Mouse (Mus musculus): ENCODE data around the gene Lyve1. TPM values are rescaled to one million over a fixed set of nuclear protein-coding genes. Genes with fewer than 3 reads are reported as not detected.

Lyve1 gene
- total and polyA plus RNA-seq, 3 experiments = not detected

- no peak overlapping the region for H3K4me3 ChIP-seq (ENCODE audit: control insufficient read depth in 1 of 2, insufficient read depth in 1 of 2, low read depth in 2 of 2, low read length in 2 of 2)
- DNase-seq (ENCODE audit: low read depth, low spot score) = no peak
- H3K9ac ChIP-seq (ENCODE audit: control insufficient read depth, low read depth, low read length, poor library complexity, severe bottlenecking) = no peak overlapping the region
- no peaks in the 10 kb centered on the region for H3K4me1 ChIP-seq (ENCODE audit: control insufficient read depth in 1 of 2, insufficient read depth in 2 of 2, low read length in 2 of 2)
- no peaks in the 10 kb centered on the region for H3K9me3 ChIP-seq (replicated peaks; ENCODE audit: insufficient read depth, low read length)
- no peak overlapping the region for H3K27ac ChIP-seq (ENCODE audit: control insufficient read depth, low read depth, low read length)
- H3K36me3 ChIP-seq (ENCODE audit: control insufficient read depth in 1 of 2, insufficient read depth in 2 of 2, low read length in 2 of 2) = no peaks in the 10 kb centered on the region
- H3K27me3 ChIP-seq (ENCODE audit: control insufficient read depth in 1 of 2, insufficient read depth in 2 of 2, low read length in 2 of 2) = peaks cover 2 to 3% of the 10 kb centered on the region in 2 experiments; a peak in 3 of 4 replicates
- no peaks in the 10 kb centered on the region for H3K79me2 ChIP-seq (ENCODE audit: control insufficient read depth, insufficient read depth, low read length, poor library complexity)
- TF ChIP-seq CHD2 (IDR thresholded peaks at IDR 0.05; ENCODE audit: low read length) = no peak
- no peak for TF ChIP-seq NRF1 (IDR thresholded peaks at IDR 0.05; ENCODE audit: insufficient read depth, low read depth, low read length, poor library complexity, severe bottlenecking)
- no peak for TF ChIP-seq RAD21 (IDR thresholded peaks at IDR 0.05; ENCODE audit: low read depth, low read length)
- TF ChIP-seq BHLHE40 (IDR thresholded peaks at IDR 0.05; ENCODE audit: borderline replicate concordance, low read depth, low read length) = no peak
- no peak for TF ChIP-seq USF1 (IDR thresholded peaks at IDR 0.05; ENCODE audit: low read depth, low read length)
- no peak for TF ChIP-seq TCF12 (IDR thresholded peaks at IDR 0.05; ENCODE audit: low read depth, low read length)
- no peak for TF ChIP-seq ZNF384 (IDR thresholded peaks at IDR 0.05; ENCODE audit: low read depth, low read length)
- TF ChIP-seq MAZ (IDR thresholded peaks at IDR 0.05; ENCODE audit: low read depth, low read length) = no peak
- TF ChIP-seq CTCF (IDR thresholded peaks at IDR 0.05 in 2 of 3, conservative IDR thresholded peaks at IDR 0.05 in 1 of 3; ENCODE audit: control insufficient read depth in 1 of 3, insufficient read depth in 1 of 3, low read depth in 2 of 3, low read length in 3 of 3, poor library complexity in 1 of 3, severe bottlenecking in 1 of 3) = no peak
- no peak for TF ChIP-seq CHD1 (IDR thresholded peaks at IDR 0.05; ENCODE audit: low read depth, low read length)
- no peak for TF ChIP-seq POLR2AphosphoS5 (IDR thresholded peaks at IDR 0.05; ENCODE audit: borderline replicate concordance, low read depth, low read length)
- TF ChIP-seq NELFE (IDR thresholded peaks at IDR 0.05; ENCODE audit: low read depth, low read length) = no peak
- TF ChIP-seq GABPA (IDR thresholded peaks at IDR 0.05; ENCODE audit: low read depth, low read length) = no peak
- TF ChIP-seq ZMIZ1 (IDR thresholded peaks at IDR 0.05; ENCODE audit: low read depth, low read length) = no peak
- no peak for TF ChIP-seq RCOR1 (IDR thresholded peaks at IDR 0.05; ENCODE audit: low read depth, low read length)
- no peak for TF ChIP-seq MEF2A (IDR thresholded peaks at IDR 0.05; ENCODE audit: extremely low read depth, insufficient replicate concordance, low read depth, low read length, poor library complexity, severe bottlenecking)
- no peak for TF ChIP-seq HCFC1 (IDR thresholded peaks at IDR 0.05; ENCODE audit: low read depth, low read length)
- TF ChIP-seq UBTF (IDR thresholded peaks at IDR 0.05; ENCODE audit: borderline replicate concordance, insufficient read depth, low read depth, low read length) = no peak
- TF ChIP-seq POLR2A (IDR thresholded peaks at IDR 0.05; ENCODE audit: control insufficient read depth in 1 of 2, insufficient read depth in 1 of 2, low read depth in 1 of 2, low read length in 2 of 2, poor library complexity in 1 of 2) = no peak
- TF ChIP-seq TBP (IDR thresholded peaks at IDR 0.05; ENCODE audit: low read depth, low read length) = no peak
Observed at GRCm38 (mm10) chr7:110894673-110895072, 31.6 kb upstream of the Lyve1 start.

All from MEL (cell line).